Mouse (Mus musculus): Measurements from ENCODE around the gene Prcc. TPM values are rescaled to one million over a fixed set of nuclear protein-coding genes. Genes with fewer than 3 reads are reported as not detected.

The Prcc gene
- polyA plus RNA-seq, 1 experiment = 30.7 TPM

- TF ChIP-seq CTCF (IDR thresholded peaks at IDR 0.05; ENCODE audit: insufficient read depth, low read length) (no peak), POLR2A (IDR thresholded peaks at IDR 0.05; ENCODE audit: borderline replicate concordance, extremely low read depth, low read depth, low read length) (no peak)
- no peak for DNase-seq
- no peaks in the 10 kb centered on the region for H3K4me1 ChIP-seq (ENCODE audit: control insufficient read depth, insufficient read depth, low read length)
- 39% methylated on average over 7 of the region's 7 CpGs for WGBS
- no peak overlapping the region for H3K4me3 ChIP-seq (replicated peaks; ENCODE audit: extremely low read depth, low read depth, low read length)
These were observed 30.4 kb downstream of the Prcc start for GRCm38 (mm10) chr3:87854795-87855568.

- peaks cover 3% of the 10 kb centered on the region; the same call in 1 of the 2 replicates for H3K4me1 ChIP-seq (ENCODE audit: control insufficient read depth, insufficient read depth, low read length)
- no peak for DNase-seq
- TF ChIP-seq POLR2A (IDR thresholded peaks at IDR 0.05; ENCODE audit: borderline replicate concordance, extremely low read depth, low read depth, low read length) = no peak
- TF ChIP-seq CTCF (IDR thresholded peaks at IDR 0.05; ENCODE audit: insufficient read depth, low read length) = no peak
- WGBS = 73% methylated on average over 14 of the region's 14 CpGs
- no peak overlapping the region for H3K4me3 ChIP-seq (replicated peaks; ENCODE audit: extremely low read depth, low read depth, low read length)
These were observed 36.3 kb downstream of the Prcc start for GRCm38 (mm10) chr3:87849117-87849516.

- DNase-seq = no peak
- WGBS = 45% methylated on average over 5 of the region's 5 CpGs
- H3K4me3 ChIP-seq (replicated peaks; ENCODE audit: extremely low read depth, low read depth, low read length) = no peak overlapping the region
- peaks cover 3% of the 10 kb centered on the region; the same call in 1 of the 2 replicates for H3K4me1 ChIP-seq (ENCODE audit: control insufficient read depth, insufficient read depth, low read length)
- peak; percentile 16; the same call in 1 of the 2 replicates for TF ChIP-seq POLR2A (IDR thresholded peaks at IDR 0.05; ENCODE audit: borderline replicate concordance, extremely low read depth, low read depth, low read length)
- no peak for TF ChIP-seq CTCF (IDR thresholded peaks at IDR 0.05; ENCODE audit: insufficient read depth, low read length)
These were observed 37.7 kb downstream of the Prcc start for GRCm38 (mm10) chr3:87847680-87848079.

GRCm38 (mm10) chr3:87846650-87847110, 38.7 kb downstream of the Prcc start, which contains the start of gene Sh2d2a:
Sh2d2a (plus strand) TSS chr3:87846755.
- Histone ChIP-seq H3K4me1 (ENCODE audit: control insufficient read depth, insufficient read depth, low read length) (peaks cover 3% of the 10 kb centered on the region; the same call in 1 of the 2 replicates), H3K4me3 (replicated peaks; ENCODE audit: extremely low read depth, low read depth, low read length) (no peak within 1 kb of the TSS)
- 50% methylated on average over 7 of the region's 7 CpGs for WGBS
- no peak for DNase-seq
- TF ChIP-seq CTCF (IDR thresholded peaks at IDR 0.05; ENCODE audit: insufficient read depth, low read length) (no peak), POLR2A (IDR thresholded peaks at IDR 0.05; ENCODE audit: borderline replicate concordance, extremely low read depth, low read depth, low read length) (peak; percentile 33; the same call in 1 of the 2 replicates)

GRCm38 (mm10) chr3:87846186-87846585, 39.2 kb downstream of the Prcc start:
- no peak for DNase-seq
- WGBS = 72% methylated on average over 4 of the region's 4 CpGs
- H3K4me3 ChIP-seq (replicated peaks; ENCODE audit: extremely low read depth, low read depth, low read length) = no peak overlapping the region
- no peak for TF ChIP-seq CTCF (IDR thresholded peaks at IDR 0.05; ENCODE audit: insufficient read depth, low read length)
- no peak for TF ChIP-seq POLR2A (IDR thresholded peaks at IDR 0.05; ENCODE audit: borderline replicate concordance, extremely low read depth, low read depth, low read length)
- H3K4me1 ChIP-seq (ENCODE audit: control insufficient read depth, insufficient read depth, low read length) = peaks cover 3% of the 10 kb centered on the region; the same call in 1 of the 2 replicates

GRCm38 (mm10) chr3:87844981-87845380, 40.4 kb downstream of the Prcc start:
- TF ChIP-seq CTCF (IDR thresholded peaks at IDR 0.05; ENCODE audit: insufficient read depth, low read length) (no peak), POLR2A (IDR thresholded peaks at IDR 0.05; ENCODE audit: borderline replicate concordance, extremely low read depth, low read depth, low read length) (no peak)
- H3K4me3 ChIP-seq (replicated peaks; ENCODE audit: extremely low read depth, low read depth, low read length) = no peak overlapping the region
- WGBS = 72% methylated on average over 4 of the region's 4 CpGs
- DNase-seq = no peak
- peaks cover 3% of the 10 kb centered on the region; the same call in 1 of the 2 replicates for H3K4me1 ChIP-seq (ENCODE audit: control insufficient read depth, insufficient read depth, low read length)

GRCm38 (mm10) chr3:87840858-87841257, 44.5 kb downstream of the Prcc start:
- H3K4me1 ChIP-seq (ENCODE audit: control insufficient read depth, insufficient read depth, low read length) = no peaks in the 10 kb centered on the region
- H3K4me3 ChIP-seq (replicated peaks; ENCODE audit: extremely low read depth, low read depth, low read length) = no peak overlapping the region
- TF ChIP-seq CTCF (IDR thresholded peaks at IDR 0.05; ENCODE audit: insufficient read depth, low read length) = no peak
- no peak for TF ChIP-seq POLR2A (IDR thresholded peaks at IDR 0.05; ENCODE audit: borderline replicate concordance, extremely low read depth, low read depth, low read length)
- no peak for DNase-seq

GRCm38 (mm10) chr3:87838622-87839021, 46.8 kb downstream of the Prcc start:
- no peak overlapping the region for H3K4me3 ChIP-seq (replicated peaks; ENCODE audit: extremely low read depth, low read depth, low read length)
- H3K4me1 ChIP-seq (ENCODE audit: control insufficient read depth, insufficient read depth, low read length) = no peaks in the 10 kb centered on the region
- under 1% methylated on average over 4 of the region's 4 CpGs for WGBS
- TF ChIP-seq POLR2A (IDR thresholded peaks at IDR 0.05; ENCODE audit: borderline replicate concordance, extremely low read depth, low read depth, low read length) (no peak), CTCF (IDR thresholded peaks at IDR 0.05; ENCODE audit: insufficient read depth, low read length) (peak; percentile 87)
- peak; percentile 76 for DNase-seq

- no peak for DNase-seq
- no peak for TF ChIP-seq POLR2A (IDR thresholded peaks at IDR 0.05; ENCODE audit: borderline replicate concordance, extremely low read depth, low read depth, low read length)
- TF ChIP-seq CTCF (IDR thresholded peaks at IDR 0.05; ENCODE audit: insufficient read depth, low read length) = no peak
- 66% methylated on average over 5 of the region's 5 CpGs for WGBS
- H3K4me3 ChIP-seq (replicated peaks; ENCODE audit: extremely low read depth, low read depth, low read length) = no peak overlapping the region
- H3K4me1 ChIP-seq (ENCODE audit: control insufficient read depth, insufficient read depth, low read length) = no peaks in the 10 kb centered on the region
These were observed 51.9 kb downstream of the Prcc start for GRCm38 (mm10) chr3:87833482-87833881.
